In the genomic region with DNA sequence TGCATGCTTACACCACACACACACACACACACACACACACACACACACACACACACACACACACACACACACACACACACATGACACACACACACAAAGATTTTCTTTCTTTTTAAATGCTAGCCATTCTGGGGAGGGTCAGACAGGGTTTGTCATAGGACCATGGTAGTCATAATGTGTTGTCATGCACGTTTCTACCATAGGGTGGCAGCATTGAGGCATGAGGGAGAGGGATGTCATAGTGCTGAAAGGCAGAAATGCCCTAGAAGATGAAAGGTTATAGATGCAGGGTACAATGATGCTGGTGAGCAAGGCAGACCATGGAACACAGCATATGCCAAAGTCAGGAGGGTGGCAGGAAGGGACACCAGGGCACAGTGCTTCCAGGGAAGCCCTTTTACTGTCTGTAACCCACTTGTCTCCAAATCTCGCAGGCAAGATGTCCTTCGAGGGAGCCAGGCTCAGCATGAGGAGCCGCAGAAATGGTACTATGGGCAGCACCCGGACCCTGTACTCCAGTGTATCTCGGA, we compare ENCODE assay signal across 10 mouse cellular contexts. TPM values are rescaled to one million over a fixed set of nuclear protein-coding genes. Genes with fewer than 3 reads are reported as not detected.
DNase-seq lines count a peak whose midpoint lies in the region; ATAC-seq and TF ChIP-seq lines count a peak whose summit lies in the region.
"Had no signal": no experiment of that assay in that cellular context is flagged by ENCODE, and none has a peak within 500 bp of the region (broad histone marks: within the 10 kb centered on the region; RNA-seq: fewer than 3 reads in every experiment).

No protein-coding gene starts in this region.

- H3K9ac ChIP-seq in forebrain, embryonic 11.5 days (ENCODE audit: low read length), result no peak overlapping the region
- H3K9ac ChIP-seq in forebrain, embryonic 12.5 days, result no peak overlapping the region
- H3K9ac ChIP-seq in midbrain, embryonic 11.5 days (ENCODE audit: low read length), result no peak overlapping the region
- no peak overlapping the region for H3K9ac ChIP-seq in midbrain, embryonic 15.5 days
- no peak overlapping the region for H3K9ac ChIP-seq in lung, embryonic 16.5 days (ENCODE audit: low read length)
- H3K9ac ChIP-seq in stomach, postnatal 0 days (ENCODE audit: low read length), result no peak overlapping the region
- H3K9ac ChIP-seq: midbrain, embryonic 12.5 days had no signal

- H3K27ac ChIP-seq in forebrain, embryonic 11.5 days (ENCODE audit: low read depth, low read length), result no peak overlapping the region
- H3K27ac ChIP-seq in forebrain, embryonic 12.5 days, result no peak overlapping the region
- H3K27ac ChIP-seq in midbrain, embryonic 11.5 days (ENCODE audit: low read depth, low read length), result no peak overlapping the region
- no peak overlapping the region for H3K27ac ChIP-seq in midbrain, embryonic 15.5 days
- no peak overlapping the region for H3K27ac ChIP-seq in lung, embryonic 16.5 days (ENCODE audit: low read length)
- H3K27ac ChIP-seq in stomach, postnatal 0 days (replicated peaks), result no peak overlapping the region
- H3K27ac ChIP-seq: midbrain, embryonic 12.5 days had no signal

- H3K36me3 ChIP-seq in forebrain, embryonic 11.5 days (ENCODE audit: control insufficient read depth, insufficient read depth, low read length), result no peaks in the 10 kb centered on the region
- no peaks in the 10 kb centered on the region for H3K36me3 ChIP-seq in forebrain, embryonic 12.5 days (replicated peaks)
- H3K36me3 ChIP-seq in midbrain, embryonic 11.5 days (ENCODE audit: control insufficient read depth, insufficient read depth, low read length), result no peaks in the 10 kb centered on the region
- H3K36me3 ChIP-seq in midbrain, embryonic 15.5 days (replicated peaks), result no peaks in the 10 kb centered on the region
- no peaks in the 10 kb centered on the region for H3K36me3 ChIP-seq in lung, embryonic 16.5 days (ENCODE audit: control insufficient read depth, insufficient read depth, low read length)
- no peaks in the 10 kb centered on the region for H3K36me3 ChIP-seq in stomach, postnatal 0 days (ENCODE audit: control insufficient read depth, insufficient read depth, low read length)
- H3K36me3 ChIP-seq: midbrain, embryonic 12.5 days had no signal

- no peaks in the 10 kb centered on the region for H3K4me1 ChIP-seq in forebrain, embryonic 11.5 days (replicated peaks; ENCODE audit: control insufficient read depth, insufficient read depth, low read length)
- no peaks in the 10 kb centered on the region for H3K4me1 ChIP-seq in forebrain, embryonic 12.5 days
- H3K4me1 ChIP-seq in midbrain, embryonic 11.5 days (ENCODE audit: control insufficient read depth, insufficient read depth, low read length), result no peaks in the 10 kb centered on the region
- H3K4me1 ChIP-seq in midbrain, embryonic 15.5 days, result no peaks in the 10 kb centered on the region
- no peaks in the 10 kb centered on the region for H3K4me1 ChIP-seq in lung, embryonic 16.5 days (replicated peaks; ENCODE audit: control insufficient read depth, insufficient read depth, low read length)
- H3K4me1 ChIP-seq in stomach, postnatal 0 days (replicated peaks; ENCODE audit: control insufficient read depth, insufficient read depth), result no peaks in the 10 kb centered on the region
- H3K4me1 ChIP-seq: midbrain, embryonic 12.5 days had no signal

- H3K4me3 ChIP-seq in forebrain, embryonic 11.5 days (ENCODE audit: low read depth, low read length), result no peak overlapping the region
- H3K4me3 ChIP-seq in forebrain, embryonic 12.5 days (replicated peaks), result no peak overlapping the region
- no peak overlapping the region for H3K4me3 ChIP-seq in midbrain, embryonic 11.5 days (ENCODE audit: low read depth, low read length)
- no peak overlapping the region for H3K4me3 ChIP-seq in midbrain, embryonic 15.5 days
- no peak overlapping the region for H3K4me3 ChIP-seq in lung, embryonic 16.5 days (ENCODE audit: low read length)
- H3K4me3 ChIP-seq in stomach, postnatal 0 days (ENCODE audit: low read depth, low read length), result no peak overlapping the region
- H3K4me3 ChIP-seq: midbrain, embryonic 12.5 days had no signal

- H3K27me3 ChIP-seq in forebrain, embryonic 11.5 days (ENCODE audit: control insufficient read depth, insufficient read depth, low read length), result no peaks in the 10 kb centered on the region
- no peaks in the 10 kb centered on the region for H3K27me3 ChIP-seq in forebrain, embryonic 12.5 days
- no peaks in the 10 kb centered on the region for H3K27me3 ChIP-seq in midbrain, embryonic 11.5 days (ENCODE audit: control insufficient read depth, insufficient read depth, low read length)
- H3K27me3 ChIP-seq in midbrain, embryonic 15.5 days (replicated peaks), result no peaks in the 10 kb centered on the region
- H3K27me3 ChIP-seq in lung, embryonic 16.5 days (ENCODE audit: control insufficient read depth, insufficient read depth, low read depth, low read length), result no peaks in the 10 kb centered on the region
- no peaks in the 10 kb centered on the region for H3K27me3 ChIP-seq in stomach, postnatal 0 days (ENCODE audit: control insufficient read depth, insufficient read depth, low read length)
- H3K27me3 ChIP-seq: midbrain, embryonic 12.5 days had no signal

- TF ChIP-seq EP300 in stomach, postnatal 0 days (optimal IDR thresholded peaks at IDR 0.05), result no peak

- no peak overlapping the region for H3K4me2 ChIP-seq in forebrain, embryonic 11.5 days (ENCODE audit: low read depth, low read length, severe bottlenecking)
- H3K4me2 ChIP-seq in forebrain, embryonic 12.5 days, result no peak overlapping the region
- no peak overlapping the region for H3K4me2 ChIP-seq in midbrain, embryonic 11.5 days
- no peak overlapping the region for H3K4me2 ChIP-seq in midbrain, embryonic 15.5 days
- H3K4me2 ChIP-seq in lung, embryonic 16.5 days (ENCODE audit: low read depth, low read length), result no peak overlapping the region
- no peak overlapping the region for H3K4me2 ChIP-seq in stomach, postnatal 0 days (replicated peaks; ENCODE audit: low read depth)
- H3K4me2 ChIP-seq: midbrain, embryonic 12.5 days had no signal

- WGBS in forebrain, embryonic 11.5 days, result 76% methylated on average over 6 of the region's 6 CpGs
- 75% methylated on average over 6 of the region's 6 CpGs for WGBS in forebrain, embryonic 12.5 days
- 73% methylated on average over 6 of the region's 6 CpGs for WGBS in midbrain, embryonic 11.5 days
- 75% methylated on average over 6 of the region's 6 CpGs for WGBS in midbrain, embryonic 15.5 days
- 72% methylated on average over 6 of the region's 6 CpGs for WGBS in lung, embryonic 16.5 days
- WGBS in stomach, postnatal 0 days, result 75% methylated on average over 6 of the region's 6 CpGs

- no peak for ATAC-seq in forebrain, embryonic 11.5 days (replicated peaks; ENCODE audit: low FRiP score)
- ATAC-seq in forebrain, embryonic 12.5 days (ENCODE audit: low FRiP score), result no peak
- ATAC-seq in midbrain, embryonic 11.5 days (ENCODE audit: low FRiP score), result no peak
- ATAC-seq in midbrain, embryonic 15.5 days (replicated peaks), result no peak
- peak; percentile 47 for ATAC-seq in cerebellum, adult (ENCODE audit: insufficient number of reproducible peaks, low FRiP score, low TSS enrichment)
- ATAC-seq in lung, embryonic 16.5 days (ENCODE audit: low read depth), result peak; percentile 38; the same call in 1 of the 2 replicates
- no peak for ATAC-seq in stomach, postnatal 0 days (ENCODE audit: low FRiP score, low TSS enrichment)

- peak; percentile 74 for DNase-seq in forebrain, embryonic 11.5 days (ENCODE audit: low spot score)
- DNase-seq in midbrain, embryonic 11.5 days (ENCODE audit: low spot score, missing footprints), result peak; percentile 98
- peak; percentile 56 to 67 for DNase-seq in frontal cortex, postnatal 36 days (ENCODE audit: low spot score in 2 of 2)
- DNase-seq in stomach, postnatal 0 days (ENCODE audit: low spot score), result peak; percentile 61

- no peaks in the 10 kb centered on the region for H3K9me3 ChIP-seq in forebrain, embryonic 11.5 days (ENCODE audit: control insufficient read depth, low read length)
- no peaks in the 10 kb centered on the region for H3K9me3 ChIP-seq in forebrain, embryonic 12.5 days
- no peaks in the 10 kb centered on the region for H3K9me3 ChIP-seq in midbrain, embryonic 11.5 days (ENCODE audit: control insufficient read depth, low read length)
- no peaks in the 10 kb centered on the region for H3K9me3 ChIP-seq in midbrain, embryonic 15.5 days
- no peaks in the 10 kb centered on the region for H3K9me3 ChIP-seq in lung, embryonic 16.5 days (ENCODE audit: control insufficient read depth, low read length)
- H3K9me3 ChIP-seq in stomach, postnatal 0 days (ENCODE audit: control insufficient read depth, low read length), result no peaks in the 10 kb centered on the region
- H3K9me3 ChIP-seq: midbrain, embryonic 12.5 days had no signal

- TF ChIP-seq CTCF in stomach, postnatal 0 days (IDR thresholded peaks at IDR 0.05; ENCODE audit: low read depth), result peak; percentile 85

RNA-seq across cellular contexts. Expression of a gene that starts 41.1 kb away (rescaled TPM):
- polyA plus RNA-seq in forebrain, embryonic 11.5 days (2014; fragmentation: Nextera tagmentation; extraction: Ambion mirVana), result not detected in 2 replicates
- polyA plus RNA-seq in forebrain, embryonic 12.5 days (2016; fragmentation: Nextera tagmentation; extraction: Ambion mirVana), result not detected in 2 replicates
- not detected in 2 replicates for polyA plus RNA-seq in midbrain, embryonic 11.5 days (2014; fragmentation: Nextera tagmentation; extraction: Ambion mirVana)
- 0.09 and 0.10 TPM in 2 replicates for polyA plus RNA-seq in midbrain, embryonic 15.5 days (2015; fragmentation: Nextera tagmentation; extraction: Ambion mirVana)
- 0.04 TPM in 1 of 2 replicates, not detected in the other for polyA plus RNA-seq in lung, embryonic 16.5 days (2015; fragmentation: Nextera tagmentation; extraction: Ambion mirVana)
- polyA plus RNA-seq in stomach, postnatal 0 days (2015; fragmentation: Nextera tagmentation; extraction: Ambion mirVana), result 0.02 and 0.06 TPM in 2 replicates
- polyA plus RNA-seq: heart, embryonic 16.5 days; midbrain, embryonic 12.5 days had no signal

RNA-seq across cellular contexts. Expression of a gene that starts 41.2 kb away (rescaled TPM):
- 221 and 223 TPM in 2 replicates for polyA plus RNA-seq in forebrain, embryonic 11.5 days (2014; fragmentation: Nextera tagmentation; extraction: Ambion mirVana)
- polyA plus RNA-seq in forebrain, embryonic 12.5 days (2016; fragmentation: Nextera tagmentation; extraction: Ambion mirVana), result 209 and 210 TPM in 2 replicates
- 135 TPM in 2 replicates for polyA plus RNA-seq in midbrain, embryonic 11.5 days (2014; fragmentation: Nextera tagmentation; extraction: Ambion mirVana)
- polyA plus RNA-seq in midbrain, embryonic 15.5 days (2015; fragmentation: Nextera tagmentation; extraction: Ambion mirVana), result 85.4 and 86.4 TPM in 2 replicates
- 184 and 186 TPM in 2 replicates for polyA plus RNA-seq in lung, embryonic 16.5 days (2015; fragmentation: Nextera tagmentation; extraction: Ambion mirVana)
- 30.0 and 34.1 TPM in 2 replicates for polyA plus RNA-seq in stomach, postnatal 0 days (2015; fragmentation: Nextera tagmentation; extraction: Ambion mirVana)

Comparison
In these comparisons a context has a peak if more than half of its experiments do, and no peak if none do; other contexts are left out.
1. ATAC-seq: peak in cerebellum, adult (single experiment) and lung, embryonic 16.5 days (single experiment); none in forebrain, embryonic 11.5 days (single experiment), forebrain, embryonic 12.5 days (single experiment), midbrain, embryonic 11.5 days (single experiment), midbrain, embryonic 15.5 days (single experiment) and stomach, postnatal 0 days (single experiment).
2. Peak in every context shown above with its lines, with median percentiles within 50 percentile points of each other: DNase-seq.